Mouse (Mus musculus): Measurements from ENCODE around the gene Chm. TPM values are rescaled to one million over a fixed set of nuclear protein-coding genes. Genes with fewer than 3 reads are reported as not detected.

Gene Chm
- polyA plus RNA-seq, 1 experiment from 2014 or later: 13.8 TPM

MicroRNA genes within 50 kb of the gene (microRNA counts, 519-probe panel; counts per million panel counts)
- 684 counts per million, percentile 72 among the panel's probes with 10 or more counts for microRNA mmu-miR-361

Small RNA genes lying within 50 kb of the gene (microRNA-seq; reads per million reads assigned to microRNA genes)
- gene Mir361: 2,323 reads per million, percentile 84 among the genes with 10 or more reads in this experiment

Other genes with a start within 250 kb of the Chm start
- 5.5 and 6.3 TPM in 2 replicates for gene Dach2, start 112.0 kb upstream of the Chm start, polyA plus RNA-seq (2016; fragmentation: Nextera tagmentation; extraction: Ambion mirVana)

All from limb, embryonic 10.5 days (tissue).